Mouse (Mus musculus): ENCODE measurements at regions not wholly inside any gene's neighbourhood (a gene's known extent, or its start where the extent isn't known, plus 50 kb on each side); places are given as distances from the start of the nearest gene placed in this dataset.
"Not testable (repeated sequence)": the region's sequence is repeated elsewhere in the genome, so short reads cannot be mapped to it uniquely, and the experiment has no call there.

DNA sequence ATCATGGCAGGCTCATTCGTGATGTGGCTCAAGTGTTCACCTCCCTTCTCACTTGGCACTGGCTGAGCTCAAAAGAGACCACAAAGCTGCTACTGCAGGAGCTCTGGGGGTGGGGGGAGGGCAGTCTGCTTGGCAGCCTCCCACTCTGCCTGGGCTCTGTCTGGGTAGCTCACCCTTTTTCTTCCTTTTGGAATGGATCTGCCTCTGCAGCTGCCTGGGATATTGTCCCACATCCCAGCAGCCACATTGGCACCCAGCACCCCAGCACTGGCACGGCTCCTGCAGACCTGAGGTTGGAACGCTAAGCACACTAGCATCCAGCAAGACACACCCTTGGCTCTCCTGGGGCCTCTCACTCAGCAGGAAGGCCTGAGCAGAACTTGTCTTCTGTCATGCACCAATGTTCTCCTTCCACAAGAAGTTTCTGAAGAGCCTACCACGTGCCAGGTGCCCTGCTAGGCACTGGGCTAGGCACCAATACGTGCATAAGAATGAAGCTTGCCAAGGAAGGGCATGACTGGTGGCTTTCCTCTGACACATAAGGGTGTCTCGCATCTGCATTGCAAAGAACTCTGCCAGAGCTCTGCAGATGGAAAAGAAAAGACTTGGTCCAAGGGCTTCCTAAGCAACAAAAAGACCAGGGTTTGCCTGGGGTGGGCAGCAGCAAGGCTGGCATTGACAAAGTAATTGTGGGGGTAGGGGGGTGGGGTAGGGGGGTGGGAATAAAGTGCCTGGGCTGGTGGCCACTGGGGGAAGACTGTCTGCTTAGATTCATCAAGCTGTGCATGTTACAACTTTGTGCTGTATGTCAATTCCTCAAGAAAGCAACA, 112.1 kb upstream of the Sipa1l1 start:
- H3K36me3 ChIP-seq (replicated peaks); H3K9ac ChIP-seq: not testable (repeated sequence)

DNA sequence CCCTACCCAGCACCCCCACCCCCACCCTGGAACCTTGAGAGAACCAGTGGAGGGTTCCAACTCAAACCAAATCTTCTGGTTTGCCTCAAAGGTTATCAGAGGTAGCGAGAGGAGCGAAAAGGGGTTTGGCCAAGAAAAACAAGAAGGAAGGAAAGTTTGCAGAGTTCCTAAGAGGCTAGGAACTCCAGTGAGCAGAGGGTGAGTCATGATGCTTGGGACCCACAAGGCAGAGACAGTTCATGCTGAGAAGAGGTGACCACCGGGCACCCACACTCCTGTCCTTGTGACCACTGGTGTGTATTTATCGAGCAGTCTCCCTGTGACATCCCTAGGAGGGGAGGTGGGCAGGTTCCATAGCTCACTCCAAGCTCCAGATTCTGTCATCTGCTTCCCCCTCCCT, 104.1 kb upstream of the Sipa1l1 start:
- no peaks in the 10 kb centered on the region for H3K27me3 ChIP-seq
- H3K4me1 ChIP-seq: no peaks in the 10 kb centered on the region
- 91% methylated on average over 4 of the region's 4 CpGs for WGBS
- ATAC-seq (ENCODE audit: low FRiP score): no peak
- H3K9me3 ChIP-seq: no peaks in the 10 kb centered on the region
- H3K9ac ChIP-seq: no peak overlapping the region
- H3K27ac ChIP-seq: no peak overlapping the region
- no peak overlapping the region for H3K4me3 ChIP-seq (replicated peaks)
- H3K4me2 ChIP-seq: no peak overlapping the region
- no peaks in the 10 kb centered on the region for H3K36me3 ChIP-seq (replicated peaks)

More for the DNA sequence above, 112.1 kb upstream of the Sipa1l1 start:
- H3K27me3 ChIP-seq; H3K9me3 ChIP-seq; H3K4me1 ChIP-seq; ATAC-seq (ENCODE audit: low FRiP score); H3K4me3 ChIP-seq (replicated peaks); H3K27ac ChIP-seq; H3K4me2 ChIP-seq: not testable (repeated sequence)
- WGBS: no CpG with 5 or more reads among the region's 6 CpGs

DNA sequence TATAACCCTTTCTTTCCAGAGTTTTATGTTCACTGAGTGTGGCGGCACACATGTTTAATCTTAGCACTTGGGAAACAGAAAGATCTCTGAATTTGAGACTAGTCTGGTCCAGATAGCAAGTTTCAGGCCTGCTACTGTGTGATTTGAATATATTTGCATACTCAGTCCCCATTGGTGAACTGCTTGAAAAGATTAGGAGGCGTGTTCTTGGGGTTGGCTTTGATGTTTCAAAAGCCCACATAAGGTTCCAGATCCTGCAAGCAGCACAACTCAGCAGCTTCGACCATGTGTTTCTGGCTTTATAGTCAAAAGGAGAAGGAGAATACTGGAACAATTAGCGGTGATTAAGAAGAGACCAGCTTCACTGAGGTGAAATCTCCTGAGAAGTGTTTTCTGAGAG, 102.3 kb upstream of the Sipa1l1 start:
- Histone ChIP-seq H3K4me2 (no peak overlapping the region), H3K36me3 (replicated peaks) (no peaks in the 10 kb centered on the region), H3K9me3 (no peaks in the 10 kb centered on the region), H3K27me3 (no peaks in the 10 kb centered on the region), H3K4me3 (replicated peaks) (no peak overlapping the region), H3K9ac (no peak overlapping the region), H3K4me1 (no peaks in the 10 kb centered on the region), H3K27ac (no peak overlapping the region)
- ATAC-seq (ENCODE audit: low FRiP score): no peak
- 49% methylated on average over 4 of the region's 4 CpGs for WGBS

DNA sequence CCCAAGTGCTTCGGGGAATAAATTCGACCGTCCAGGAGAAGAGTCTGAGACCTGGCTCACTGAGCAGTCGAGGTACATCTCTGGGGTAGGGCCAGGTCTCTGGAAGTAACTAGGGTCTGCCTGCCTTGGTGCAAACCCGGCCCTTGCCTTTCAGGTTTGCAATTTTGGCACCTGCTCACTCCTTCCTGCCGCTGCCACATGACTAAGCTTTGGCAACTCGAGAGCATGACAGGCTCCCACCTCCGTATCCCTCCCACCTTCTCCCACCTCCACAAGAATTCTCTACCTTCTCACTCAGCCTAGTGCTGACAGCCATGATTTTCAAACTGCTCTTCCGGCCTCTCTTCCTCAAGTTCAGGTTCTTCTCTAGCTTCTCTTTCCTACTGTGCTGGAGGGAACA, 99.5 kb upstream of the Sipa1l1 start:
- H3K36me3 ChIP-seq (replicated peaks): no peaks in the 10 kb centered on the region
- no peak overlapping the region for H3K27ac ChIP-seq
- no peak overlapping the region for H3K4me2 ChIP-seq
- 81% methylated on average over 9 of the region's 9 CpGs for WGBS
- no peaks in the 10 kb centered on the region for H3K4me1 ChIP-seq
- H3K9me3 ChIP-seq: no peaks in the 10 kb centered on the region
- H3K27me3 ChIP-seq: no peaks in the 10 kb centered on the region
- no peak for ATAC-seq (ENCODE audit: low FRiP score)
- no peak overlapping the region for H3K9ac ChIP-seq
- no peak overlapping the region for H3K4me3 ChIP-seq (replicated peaks)

DNA sequence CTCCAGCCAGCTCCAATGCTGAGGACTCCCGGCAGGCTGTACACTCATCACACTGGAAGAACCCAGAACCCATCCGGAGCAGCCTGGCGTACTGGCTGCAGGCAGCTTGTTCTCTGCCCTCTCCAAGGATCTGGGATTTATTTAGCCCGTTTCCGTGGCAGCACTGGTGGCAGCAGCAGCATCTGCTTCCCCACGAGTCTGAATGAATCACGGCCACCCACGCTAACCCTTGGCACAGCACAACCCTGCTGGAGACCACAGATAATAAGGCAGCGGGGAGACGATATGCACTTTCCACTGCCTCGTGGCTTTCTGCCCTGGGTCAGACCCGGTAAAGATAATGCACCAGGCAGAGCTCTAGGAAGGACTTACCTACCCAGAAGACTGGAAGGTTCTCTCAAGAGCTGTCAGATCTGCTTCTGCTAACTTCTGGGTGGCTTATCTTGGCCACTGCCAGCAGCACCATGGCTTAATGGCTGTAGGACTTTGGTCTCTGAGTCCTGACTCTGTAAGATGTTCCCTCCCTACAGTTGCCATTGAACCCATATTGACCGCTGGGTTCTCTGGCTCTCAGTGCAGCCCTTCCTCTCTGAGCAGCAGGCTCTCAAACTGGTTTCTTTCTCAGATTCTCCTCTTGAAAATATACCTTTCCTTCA, 96.2 kb upstream of the Sipa1l1 start:
- ATAC-seq (ENCODE audit: low FRiP score): no peak
- H3K27me3 ChIP-seq: no peaks in the 10 kb centered on the region
- no peaks in the 10 kb centered on the region for H3K36me3 ChIP-seq (replicated peaks)

DNA sequence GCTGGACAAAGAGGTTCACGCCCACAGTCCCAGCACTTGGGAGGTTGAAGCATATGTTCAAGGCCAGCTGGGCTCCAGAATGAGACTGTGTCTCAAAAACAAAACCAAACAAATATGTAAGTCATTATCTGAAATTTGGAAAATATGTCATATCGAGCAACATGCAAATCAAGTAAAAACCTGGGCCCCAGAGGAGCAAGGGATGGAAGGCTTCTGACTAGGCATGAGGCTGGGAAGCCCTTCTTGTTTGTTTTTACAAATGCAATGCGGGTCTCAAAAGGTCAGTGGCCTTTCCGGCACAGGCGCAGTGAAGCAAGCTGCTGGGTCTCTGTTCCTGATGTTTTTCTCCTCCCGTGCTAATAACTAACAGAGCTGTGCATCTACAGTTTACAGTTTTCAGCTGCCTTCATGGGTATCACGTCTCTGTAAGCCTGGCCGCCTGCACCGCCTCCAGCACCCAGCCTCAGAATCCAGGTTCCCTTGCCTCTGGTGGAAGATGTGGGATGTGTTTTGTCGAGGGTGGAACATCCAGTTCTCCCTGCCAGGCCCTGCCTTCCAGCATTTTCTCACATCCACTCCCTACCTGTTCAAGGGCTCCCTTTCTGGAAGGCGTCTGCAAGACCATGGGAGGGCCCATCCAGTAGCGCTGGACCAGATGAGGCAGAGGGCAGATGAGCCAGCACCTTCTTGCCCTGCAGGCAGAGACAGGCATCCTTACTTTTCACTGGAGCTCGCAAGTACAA, 93.5 kb upstream of the Sipa1l1 start:
- H3K9ac ChIP-seq: no peak overlapping the region
- 71% methylated on average over 13 of the region's 13 CpGs for WGBS
- H3K9me3 ChIP-seq: no peaks in the 10 kb centered on the region
- no peak for ATAC-seq (ENCODE audit: low FRiP score)
- no peaks in the 10 kb centered on the region for H3K4me1 ChIP-seq
- H3K27me3 ChIP-seq: no peaks in the 10 kb centered on the region
- H3K36me3 ChIP-seq (replicated peaks): no peaks in the 10 kb centered on the region
- H3K4me2 ChIP-seq: no peak overlapping the region
- no peak overlapping the region for H3K4me3 ChIP-seq (replicated peaks)
- no peak overlapping the region for H3K27ac ChIP-seq

More for the DNA sequence above, 96.2 kb upstream of the Sipa1l1 start:
- no peaks in the 10 kb centered on the region for H3K9me3 ChIP-seq
- H3K9ac ChIP-seq: no peak overlapping the region
- no peak overlapping the region for H3K4me2 ChIP-seq
- WGBS: 68% methylated on average over 13 of the region's 13 CpGs
- no peak overlapping the region for H3K4me3 ChIP-seq (replicated peaks)
- H3K4me1 ChIP-seq: no peaks in the 10 kb centered on the region
- H3K27ac ChIP-seq: no peak overlapping the region

DNA sequence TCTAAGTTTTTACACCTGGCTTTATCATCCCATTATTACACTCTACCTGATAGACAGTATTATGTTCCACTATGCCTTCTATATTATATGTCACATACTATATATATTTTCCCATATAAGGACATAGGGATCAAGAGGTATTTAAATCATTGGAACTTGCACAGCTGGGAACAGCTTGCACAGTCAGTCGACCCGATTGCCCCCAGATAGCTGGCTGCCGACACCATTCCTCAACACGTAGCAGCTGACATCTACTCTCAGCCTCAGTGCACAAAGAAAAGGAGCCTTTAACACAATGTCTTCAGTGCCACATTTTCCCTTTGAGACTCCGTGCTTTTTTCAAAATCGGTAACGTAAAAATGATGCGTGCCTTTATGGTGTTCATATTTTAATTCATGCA, 92.4 kb upstream of the Sipa1l1 start:
- no peaks in the 10 kb centered on the region for H3K4me1 ChIP-seq
- H3K4me3 ChIP-seq (replicated peaks): no peak overlapping the region
- H3K27me3 ChIP-seq: no peaks in the 10 kb centered on the region
- WGBS: 84% methylated on average over 8 of the region's 8 CpGs
- H3K27ac ChIP-seq: no peak overlapping the region
- H3K36me3 ChIP-seq (replicated peaks): no peaks in the 10 kb centered on the region
- ATAC-seq (ENCODE audit: low FRiP score): no peak
- H3K9ac ChIP-seq: no peak overlapping the region
- H3K4me2 ChIP-seq: no peak overlapping the region
- no peaks in the 10 kb centered on the region for H3K9me3 ChIP-seq

DNA sequence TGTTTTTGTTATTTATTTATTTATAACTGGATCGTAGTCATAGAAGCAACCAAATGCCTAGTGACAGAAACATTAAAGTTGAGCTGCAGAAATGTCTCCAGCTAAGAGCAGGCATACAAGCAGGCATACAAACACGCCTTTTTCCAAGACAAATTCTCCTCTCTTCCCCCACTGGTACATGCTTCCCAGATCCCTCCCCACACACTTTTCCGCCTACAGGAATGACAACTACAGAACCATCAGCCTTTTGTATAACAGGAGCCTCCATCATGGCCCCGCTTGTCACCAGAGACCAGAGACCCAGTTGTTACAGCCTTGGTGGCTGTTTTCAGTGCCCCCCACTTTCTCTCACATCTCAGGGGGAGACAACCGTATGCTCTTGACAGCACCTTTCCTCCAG, 91.2 kb upstream of the Sipa1l1 start:
- H3K4me1 ChIP-seq: no peaks in the 10 kb centered on the region
- H3K9me3 ChIP-seq: no peaks in the 10 kb centered on the region
- WGBS: 87% methylated on average over 5 of the region's 5 CpGs
- no peaks in the 10 kb centered on the region for H3K27me3 ChIP-seq
- H3K4me2 ChIP-seq: no peak overlapping the region
- no peak overlapping the region for H3K27ac ChIP-seq
- H3K4me3 ChIP-seq (replicated peaks): no peak overlapping the region
- ATAC-seq (ENCODE audit: low FRiP score): no peak
- no peak overlapping the region for H3K9ac ChIP-seq
- no peaks in the 10 kb centered on the region for H3K36me3 ChIP-seq (replicated peaks)

DNA sequence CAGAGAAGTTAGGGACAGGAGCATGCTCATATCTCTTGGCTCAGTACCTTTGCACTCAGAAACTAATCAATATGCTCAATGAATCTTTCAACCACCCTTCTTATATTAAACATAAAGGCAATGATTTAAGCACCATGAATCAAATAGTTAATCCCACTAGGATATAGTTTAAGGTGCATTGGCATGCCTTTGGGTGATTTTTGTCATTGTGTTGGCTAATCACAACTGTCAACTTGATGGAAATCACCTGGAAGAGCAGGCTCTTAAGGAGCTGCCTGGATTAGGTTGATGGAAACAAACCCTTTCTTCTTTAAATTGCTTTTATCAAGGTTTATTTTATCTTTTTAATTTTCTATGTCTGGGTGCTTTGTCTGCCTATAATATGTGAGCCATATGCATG, 90.4 kb upstream of the Sipa1l1 start:
- no peaks in the 10 kb centered on the region for H3K27me3 ChIP-seq
- H3K36me3 ChIP-seq (replicated peaks): no peaks in the 10 kb centered on the region
- H3K9me3 ChIP-seq: no peaks in the 10 kb centered on the region
- H3K4me2 ChIP-seq: no peak overlapping the region
- H3K9ac ChIP-seq: no peak overlapping the region
- H3K4me1 ChIP-seq: no peaks in the 10 kb centered on the region
- H3K27ac ChIP-seq: no peak overlapping the region
- ATAC-seq (ENCODE audit: low FRiP score): no peak
- H3K4me3 ChIP-seq (replicated peaks): no peak overlapping the region

DNA sequence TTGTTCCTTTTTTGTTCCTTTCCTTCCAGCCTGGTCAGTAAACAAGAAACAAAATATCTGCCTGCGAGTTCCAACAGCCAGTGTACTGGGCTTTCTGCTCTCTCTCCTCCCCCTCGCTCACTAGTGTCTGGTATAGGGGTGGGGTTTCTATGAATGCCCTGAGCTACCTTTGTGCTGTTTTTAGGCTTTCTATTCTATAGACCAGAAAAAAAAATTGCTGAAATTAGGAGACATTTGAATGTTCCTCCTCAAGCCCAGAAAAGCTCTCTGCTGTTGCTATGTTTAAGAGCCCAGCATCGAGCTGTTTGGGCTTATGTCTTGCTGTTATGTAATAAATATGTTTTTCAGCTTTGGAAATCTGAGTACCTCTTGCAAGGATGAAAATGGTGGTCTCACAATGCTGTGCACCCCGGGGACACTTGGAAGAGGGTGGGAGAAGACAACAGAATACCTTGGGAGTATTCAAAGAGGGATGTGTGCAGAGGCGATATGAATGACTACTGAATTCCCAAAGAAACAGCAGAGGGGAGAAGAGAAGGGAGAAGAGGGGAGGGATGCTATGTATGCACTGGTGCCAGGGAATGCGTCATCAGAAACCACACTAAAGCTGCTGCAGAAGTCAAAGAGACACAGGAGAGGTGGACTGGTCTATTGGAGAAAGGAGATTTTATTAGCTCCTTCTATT, 88.8 kb upstream of the Sipa1l1 start:
- H3K9ac ChIP-seq: no peak overlapping the region
- H3K36me3 ChIP-seq (replicated peaks): no peaks in the 10 kb centered on the region
- no peaks in the 10 kb centered on the region for H3K27me3 ChIP-seq
- H3K9me3 ChIP-seq: no peaks in the 10 kb centered on the region
- no peak overlapping the region for H3K4me3 ChIP-seq (replicated peaks)
- H3K4me1 ChIP-seq: no peaks in the 10 kb centered on the region
- no peak for ATAC-seq (ENCODE audit: low FRiP score)
- no peak overlapping the region for H3K27ac ChIP-seq
- no peak overlapping the region for H3K4me2 ChIP-seq
- WGBS: 79% methylated on average over 6 of the region's 6 CpGs

DNA sequence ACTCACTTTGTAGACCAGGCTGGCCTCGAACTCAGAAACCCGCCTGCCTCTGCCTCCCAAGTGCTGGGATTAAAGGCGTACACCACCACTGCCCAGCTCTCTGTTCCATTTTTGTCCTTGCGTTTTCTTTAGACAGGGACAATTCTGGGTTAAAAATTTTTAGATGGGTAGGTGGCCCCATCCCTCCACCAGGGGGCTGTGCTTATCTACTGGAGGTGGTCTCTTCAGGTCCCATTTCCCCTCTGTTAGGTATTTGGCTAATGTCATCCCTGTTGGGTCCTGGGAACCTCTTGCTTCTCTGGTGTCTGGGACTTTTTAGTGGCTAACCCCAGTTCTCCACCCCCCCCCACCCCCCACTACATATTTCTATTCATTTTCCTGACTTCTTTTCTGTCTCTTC, 86.5 kb upstream of the Sipa1l1 start:
- H3K9me3 ChIP-seq; H3K27ac ChIP-seq; H3K36me3 ChIP-seq (replicated peaks); H3K4me1 ChIP-seq; H3K9ac ChIP-seq; H3K27me3 ChIP-seq; H3K4me2 ChIP-seq; ATAC-seq (ENCODE audit: low FRiP score); H3K4me3 ChIP-seq (replicated peaks): not testable (repeated sequence)
- WGBS: 96% methylated on average over 4 of the region's 4 CpGs

DNA sequence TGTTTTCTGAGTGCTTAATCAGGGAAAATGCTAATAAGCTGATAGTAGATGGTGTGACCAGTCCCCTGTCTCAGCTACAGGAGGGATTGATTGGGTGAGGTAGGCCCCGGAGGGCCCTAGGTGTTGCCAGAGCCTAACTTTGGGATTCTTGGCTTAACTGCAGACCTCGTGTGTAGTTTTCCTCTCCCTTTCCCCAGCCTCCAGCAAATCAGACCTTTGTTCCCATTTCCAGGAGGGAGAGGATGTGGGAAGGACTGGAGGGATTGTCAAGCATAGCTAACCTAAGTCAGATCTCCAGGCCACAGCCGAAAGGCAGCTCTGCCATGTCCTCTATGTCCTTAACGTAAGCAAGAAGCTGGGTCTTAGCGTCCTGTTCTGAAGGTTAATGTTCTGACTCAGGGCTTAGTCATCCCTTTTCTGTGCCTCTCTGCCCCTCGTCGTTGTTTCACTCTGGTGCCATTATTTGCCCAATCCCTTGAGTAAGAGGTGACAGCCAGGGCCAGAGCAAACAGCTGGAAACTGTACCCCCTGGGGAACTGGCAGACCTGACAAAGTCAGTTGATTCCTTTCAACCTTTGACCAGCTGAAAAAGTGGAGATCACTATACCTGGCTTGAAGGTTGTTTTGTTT, 83.2 kb upstream of the Sipa1l1 start:
- Histone ChIP-seq H3K27ac (no peak overlapping the region), H3K27me3 (no peaks in the 10 kb centered on the region), H3K4me1 (no peaks in the 10 kb centered on the region), H3K9me3 (no peaks in the 10 kb centered on the region), H3K9ac (no peak overlapping the region), H3K4me3 (replicated peaks) (no peak overlapping the region), H3K36me3 (replicated peaks) (no peaks in the 10 kb centered on the region), H3K4me2 (no peak overlapping the region)
- WGBS: 59% methylated on average over 7 of the region's 7 CpGs
- no peak for ATAC-seq (ENCODE audit: low FRiP score)
